Mouse (Mus musculus): Measurements from ENCODE around the gene Cnnm3. TPM values are rescaled to one million over a fixed set of nuclear protein-coding genes. Genes with fewer than 3 reads are reported as not detected.

Cnnm3 gene
- total and polyA plus RNA-seq, 3 experiments = 4.2 to 9.9 TPM; not detected in 1

- Histone ChIP-seq H3K27ac (ENCODE audit: control insufficient read depth, low read depth, low read length) (no peak overlapping the region), H3K4me1 (ENCODE audit: control insufficient read depth in 1 of 2, insufficient read depth in 2 of 2, low read length in 2 of 2) (no peaks in the 10 kb centered on the region), H3K27me3 (ENCODE audit: control insufficient read depth in 1 of 2, insufficient read depth in 2 of 2, low read length in 2 of 2) (no peaks in the 10 kb centered on the region; a peak in 2 of 4 replicates), H3K4me3 (ENCODE audit: control insufficient read depth in 1 of 2, insufficient read depth in 1 of 2, low read depth in 2 of 2, low read length in 2 of 2) (no peak overlapping the region), H3K36me3 (ENCODE audit: control insufficient read depth in 1 of 2, insufficient read depth in 2 of 2, low read length in 2 of 2) (no peaks in the 10 kb centered on the region), H3K9me3 (replicated peaks; ENCODE audit: insufficient read depth, low read length) (no peaks in the 10 kb centered on the region), H3K79me2 (ENCODE audit: control insufficient read depth, insufficient read depth, low read length, poor library complexity) (no peaks in the 10 kb centered on the region), H3K9ac (ENCODE audit: control insufficient read depth, low read depth, low read length, poor library complexity, severe bottlenecking) (no peak overlapping the region)
- no peak for DNase-seq (ENCODE audit: low read depth, low spot score)
- TF ChIP-seq ELF1 (IDR thresholded peaks at IDR 0.05; ENCODE audit: low read depth, low read length) = no peak
These were observed 61.0 kb downstream of the Cnnm3 start for GRCm38 (mm10) chr1:36572709-36573108.

- no peaks in the 10 kb centered on the region for H3K4me1 ChIP-seq (ENCODE audit: control insufficient read depth in 1 of 2, insufficient read depth in 2 of 2, low read length in 2 of 2)
- H3K9ac ChIP-seq (ENCODE audit: control insufficient read depth, low read depth, low read length, poor library complexity, severe bottlenecking) = no peak overlapping the region
- H3K9me3 ChIP-seq (replicated peaks; ENCODE audit: insufficient read depth, low read length) = no peaks in the 10 kb centered on the region
- DNase-seq (ENCODE audit: low read depth, low spot score) = no peak
- no peaks in the 10 kb centered on the region; a peak in 2 of 4 replicates for H3K27me3 ChIP-seq (ENCODE audit: control insufficient read depth in 1 of 2, insufficient read depth in 2 of 2, low read length in 2 of 2)
- H3K4me3 ChIP-seq (ENCODE audit: control insufficient read depth in 1 of 2, insufficient read depth in 1 of 2, low read depth in 2 of 2, low read length in 2 of 2) = no peak overlapping the region
- no peak overlapping the region for H3K27ac ChIP-seq (ENCODE audit: control insufficient read depth, low read depth, low read length)
- TF ChIP-seq MAX (IDR thresholded peaks at IDR 0.05; ENCODE audit: low read length) (no peak), MEF2A (IDR thresholded peaks at IDR 0.05; ENCODE audit: extremely low read depth, insufficient replicate concordance, low read depth, low read length, poor library complexity, severe bottlenecking) (no peak), TCF12 (IDR thresholded peaks at IDR 0.05; ENCODE audit: low read depth, low read length) (no peak), USF2 (IDR thresholded peaks at IDR 0.05; ENCODE audit: borderline replicate concordance in 1 of 2, insufficient read depth in 1 of 2, low read depth in 1 of 2, low read length in 2 of 2) (no peak)
- H3K36me3 ChIP-seq (ENCODE audit: control insufficient read depth in 1 of 2, insufficient read depth in 2 of 2, low read length in 2 of 2) = no peaks in the 10 kb centered on the region
- no peaks in the 10 kb centered on the region for H3K79me2 ChIP-seq (ENCODE audit: control insufficient read depth, insufficient read depth, low read length, poor library complexity)
These were observed 61.9 kb downstream of the Cnnm3 start for GRCm38 (mm10) chr1:36573524-36573923.

- no peak overlapping the region for H3K9ac ChIP-seq (ENCODE audit: control insufficient read depth, low read depth, low read length, poor library complexity, severe bottlenecking)
These were observed 62.7 kb downstream of the Cnnm3 start for GRCm38 (mm10) chr1:36574196-36574955.

GRCm38 (mm10) chr1:36575347-36575746 lies 63.7 kb downstream of the Cnnm3 start:
- TF ChIP-seq MEF2A (IDR thresholded peaks at IDR 0.05; ENCODE audit: extremely low read depth, insufficient replicate concordance, low read depth, low read length, poor library complexity, severe bottlenecking) (no peak), NELFE (IDR thresholded peaks at IDR 0.05; ENCODE audit: low read depth, low read length) (no peak), GATA1 (IDR thresholded peaks at IDR 0.05; ENCODE audit: low read depth, low read length) (no peak), CTCF (IDR thresholded peaks at IDR 0.05 in 2 of 3, conservative IDR thresholded peaks at IDR 0.05 in 1 of 3; ENCODE audit: control insufficient read depth in 1 of 3, insufficient read depth in 1 of 3, low read depth in 2 of 3, low read length in 3 of 3, poor library complexity in 1 of 3, severe bottlenecking in 1 of 3) (no peak), ETS1 (IDR thresholded peaks at IDR 0.05; ENCODE audit: low read depth, low read length) (no peak), USF1 (IDR thresholded peaks at IDR 0.05; ENCODE audit: low read depth, low read length) (no peak), EP300 (IDR thresholded peaks at IDR 0.05; ENCODE audit: low read depth in 1 of 2, low read length in 2 of 2) (no peak), BHLHE40 (IDR thresholded peaks at IDR 0.05; ENCODE audit: borderline replicate concordance, low read depth, low read length) (no peak), SMC3 (IDR thresholded peaks at IDR 0.05; ENCODE audit: low read depth, low read length) (no peak), MXI1 (IDR thresholded peaks at IDR 0.05; ENCODE audit: low read depth, low read length) (no peak), ZNF384 (IDR thresholded peaks at IDR 0.05; ENCODE audit: low read depth, low read length) (no peak), NRF1 (IDR thresholded peaks at IDR 0.05; ENCODE audit: insufficient read depth, low read depth, low read length, poor library complexity, severe bottlenecking) (no peak), TAL1 (IDR thresholded peaks at IDR 0.05; ENCODE audit: low read length) (no peak), USF2 (IDR thresholded peaks at IDR 0.05; ENCODE audit: borderline replicate concordance in 1 of 2, insufficient read depth in 1 of 2, low read depth in 1 of 2, low read length in 2 of 2) (no peak)
- Histone ChIP-seq H3K9ac (ENCODE audit: control insufficient read depth, low read depth, low read length, poor library complexity, severe bottlenecking) (no peak overlapping the region), H3K27ac (ENCODE audit: control insufficient read depth, low read depth, low read length) (no peak overlapping the region), H3K79me2 (ENCODE audit: control insufficient read depth, insufficient read depth, low read length, poor library complexity) (no peaks in the 10 kb centered on the region), H3K36me3 (ENCODE audit: control insufficient read depth in 1 of 2, insufficient read depth in 2 of 2, low read length in 2 of 2) (no peaks in the 10 kb centered on the region), H3K4me3 (ENCODE audit: control insufficient read depth in 1 of 2, insufficient read depth in 1 of 2, low read depth in 2 of 2, low read length in 2 of 2) (no peak overlapping the region), H3K27me3 (ENCODE audit: control insufficient read depth in 1 of 2, insufficient read depth in 2 of 2, low read length in 2 of 2) (no peaks in the 10 kb centered on the region; a peak in 2 of 4 replicates), H3K9me3 (replicated peaks; ENCODE audit: insufficient read depth, low read length) (no peaks in the 10 kb centered on the region), H3K4me1 (ENCODE audit: control insufficient read depth in 1 of 2, insufficient read depth in 2 of 2, low read length in 2 of 2) (no peaks in the 10 kb centered on the region)
- no peak for DNase-seq (ENCODE audit: low read depth, low spot score)

More at GRCm38 (mm10) chr1:36574196-36574955, 62.7 kb downstream of the Cnnm3 start:
- Histone ChIP-seq H3K4me1 (ENCODE audit: control insufficient read depth in 1 of 2, insufficient read depth in 2 of 2, low read length in 2 of 2) (no peaks in the 10 kb centered on the region), H3K9me3 (replicated peaks; ENCODE audit: insufficient read depth, low read length) (no peaks in the 10 kb centered on the region), H3K4me3 (ENCODE audit: control insufficient read depth in 1 of 2, insufficient read depth in 1 of 2, low read depth in 2 of 2, low read length in 2 of 2) (no peak overlapping the region), H3K27ac (ENCODE audit: control insufficient read depth, low read depth, low read length) (no peak overlapping the region), H3K36me3 (ENCODE audit: control insufficient read depth in 1 of 2, insufficient read depth in 2 of 2, low read length in 2 of 2) (no peaks in the 10 kb centered on the region), H3K27me3 (ENCODE audit: control insufficient read depth in 1 of 2, insufficient read depth in 2 of 2, low read length in 2 of 2) (no peaks in the 10 kb centered on the region; a peak in 2 of 4 replicates), H3K79me2 (ENCODE audit: control insufficient read depth, insufficient read depth, low read length, poor library complexity) (no peaks in the 10 kb centered on the region)
- TF ChIP-seq SIN3A (IDR thresholded peaks at IDR 0.05; ENCODE audit: low read length) = no peak
- no peak for DNase-seq (ENCODE audit: low read depth, low spot score)

All from MEL (cell line).